Mouse (Mus musculus) heart, embryonic 16.5 days (tissue): ENCODE measurements around the gene 2010111I01Rik. TPM values are rescaled to one million over a fixed set of nuclear protein-coding genes. Genes with fewer than 3 reads are reported as not detected.
"Not testable (repeated sequence)": the region's sequence is repeated elsewhere in the genome, so short reads cannot be mapped to it uniquely, and the experiment has no call there.

Source experiments
- ATAC-seq: fragments of 200-750 bp; cut with Nextera tagmentation; replicated peaks from 2 replicates; pipeline ENCODE4 v1.8.0; 2017; ENCODE audit warnings: moderate number of reproducible peaks; ENCODE audit not compliant: insufficient read depth, low FRiP score; ENCODE audit errors: extremely low read depth
- H3K27ac ChIP-seq: fragments of 300-500 bp; sonication (generic); 2 replicates; pipeline ENCODE4 v1.5.1; 2014; ENCODE audit warnings: mild to moderate bottlenecking, low read length, control low read depth, moderate library complexity
- H3K27me3 ChIP-seq: fragments of 300-500 bp; sonication (generic); 2 replicates; pipeline ENCODE4 v1.6.1; 2014; ENCODE audit warnings: low read length, mixed read lengths; ENCODE audit not compliant: control insufficient read depth, insufficient read depth
- H3K36me3 ChIP-seq: fragments of 300-500 bp; sonication (generic); 2 replicates; pipeline ENCODE4 v1.6.1; 2014; ENCODE audit not compliant: control insufficient read depth, insufficient read depth
- H3K4me1 ChIP-seq: fragments of 300-500 bp; sonication (generic); 2 replicates; pipeline ENCODE4 v1.6.1; 2014; ENCODE audit warnings: low read length, mixed read lengths; ENCODE audit not compliant: control insufficient read depth, insufficient read depth
- H3K4me2 ChIP-seq: fragments of 300-500 bp; sonication (generic); 2 replicates; pipeline ENCODE4 v1.6.1; 2014; ENCODE audit warnings: low read depth, mild to moderate bottlenecking, control low read depth, low read length
- H3K4me3 ChIP-seq: fragments of 300-500 bp; sonication (generic); 2 replicates; pipeline ENCODE4 v1.5.1; 2014; ENCODE audit warnings: mild to moderate bottlenecking, control low read depth, low read length
- H3K9ac ChIP-seq: fragments of 300-500 bp; sonication (generic); 2 replicates; pipeline ENCODE4 v1.6.1; 2014; ENCODE audit warnings: low read length, control low read depth
- H3K9me3 ChIP-seq: fragments of 300-500 bp; sonication (generic); replicated peaks from 2 replicates; pipeline ENCODE4 v1.6.1; 2016; ENCODE audit warnings: low read length; ENCODE audit not compliant: control insufficient read depth
- WGBS: fragments of 180-500 bp; shearing (Covaris S2); extraction: QIAGEN DNeasy Blood & Tissue Kit; methylation state at CpG from one replicate; pipeline ENCODE4 v1.1.7; 2014; 5-methylcytosine and 5-hydroxymethylcytosine counted together
- polyA plus RNA-seq: library from polyadenylated mRNA; unstranded; fragments of >200 nt; fragmentation: Nextera tagmentation; extraction: Ambion mirVana; gene quantifications from 2 replicates; pipeline ENCODE4 v1.2.1, GENCODE M21; 2015

Gene 2010111I01Rik
- polyA plus RNA-seq, 1 experiment from 2014 or later: 71.1 TPM

DNA sequence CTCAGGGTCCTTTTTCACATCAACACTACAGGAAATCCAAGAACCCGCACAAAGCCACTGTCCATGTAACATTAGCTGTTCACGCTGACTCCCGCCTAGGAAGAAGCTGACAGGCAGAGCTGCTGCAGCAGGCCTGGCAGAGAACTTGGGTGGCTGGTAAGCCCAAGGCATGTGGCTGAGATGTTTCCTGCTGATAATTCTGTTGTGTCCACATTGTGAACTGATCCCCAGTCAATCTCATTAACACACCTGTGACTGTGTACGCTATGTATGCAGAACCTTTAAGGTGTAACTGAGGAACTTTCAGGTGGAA is 349.9 kb downstream of the 2010111I01Rik start:
- Histone ChIP-seq H3K27ac (peak overlapping the region; percentile 34; the same call in 1 of the 2 replicates), H3K4me1 (peaks cover 25% of the 10 kb centered on the region), H3K36me3 (peaks cover 5% of the 10 kb centered on the region; the same call in 1 of the 2 replicates), H3K27me3 (no peaks in the 10 kb centered on the region), H3K9ac (no peak overlapping the region), H3K4me2 (no peak overlapping the region), H3K9me3 (no peaks in the 10 kb centered on the region), H3K4me3 (no peak overlapping the region)
- WGBS: 72% methylated on average over 4 of the region's 4 CpGs
- ATAC-seq: no peak

DNA sequence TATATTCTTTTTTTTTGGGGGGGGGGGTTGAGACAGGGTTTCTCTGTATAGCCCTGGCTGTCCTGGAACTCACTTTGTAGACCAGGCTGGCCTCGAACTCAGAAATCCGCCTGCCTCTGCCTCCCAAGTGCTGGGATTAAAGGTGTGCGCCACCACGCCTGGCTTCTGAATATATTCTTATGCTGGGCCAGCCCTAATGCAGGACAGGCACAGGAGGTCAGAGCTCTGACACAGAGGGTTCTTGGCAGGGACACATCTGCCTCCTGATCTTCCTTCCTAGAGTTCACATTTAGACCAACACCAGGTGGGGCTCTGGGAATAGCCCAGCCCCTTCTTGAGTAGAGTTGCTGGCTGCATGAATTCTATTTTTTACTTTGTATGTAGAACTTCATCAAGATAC is 350.4 kb downstream of the 2010111I01Rik start:
- WGBS: 96% methylated on average over 4 of the region's 4 CpGs
- H3K4me2 ChIP-seq: not testable (repeated sequence)

DNA sequence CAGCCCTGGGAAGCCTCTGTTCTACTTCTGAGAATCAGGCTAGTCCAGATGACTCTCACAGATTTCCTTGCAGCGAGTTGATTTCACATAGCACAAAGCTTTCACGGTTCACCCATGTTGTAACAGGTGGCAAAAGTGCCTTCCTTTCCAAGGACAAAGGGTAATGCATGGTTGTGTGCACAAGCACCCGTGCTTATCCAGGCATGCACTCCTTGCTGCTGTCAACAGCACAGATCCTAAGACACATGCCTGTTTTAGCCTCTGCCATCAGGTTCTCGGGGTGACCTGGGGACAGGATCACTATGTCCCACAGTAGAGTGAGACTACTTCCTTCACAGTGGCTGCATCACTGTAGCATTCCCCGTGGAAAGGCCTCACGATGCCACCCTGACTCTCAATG is 351.1 kb downstream of the 2010111I01Rik start:
- 67% methylated on average over 6 of the region's 6 CpGs for WGBS
- ATAC-seq: no peak
- Histone ChIP-seq H3K27me3 (no peaks in the 10 kb centered on the region), H3K27ac (no peak overlapping the region), H3K9ac (no peak overlapping the region), H3K4me1 (peaks cover 24% of the 10 kb centered on the region), H3K36me3 (peaks cover 5% of the 10 kb centered on the region; the same call in 1 of the 2 replicates), H3K9me3 (no peaks in the 10 kb centered on the region), H3K4me3 (no peak overlapping the region), H3K4me2 (no peak overlapping the region)

More for the DNA sequence above, 350.4 kb downstream of the 2010111I01Rik start:
- not testable (repeated sequence) for H3K27ac ChIP-seq, H3K9me3 ChIP-seq, H3K9ac ChIP-seq, H3K36me3 ChIP-seq, H3K27me3 ChIP-seq, H3K4me3 ChIP-seq, ATAC-seq
- H3K4me1 ChIP-seq: peaks cover 24% of the 10 kb centered on the region

DNA sequence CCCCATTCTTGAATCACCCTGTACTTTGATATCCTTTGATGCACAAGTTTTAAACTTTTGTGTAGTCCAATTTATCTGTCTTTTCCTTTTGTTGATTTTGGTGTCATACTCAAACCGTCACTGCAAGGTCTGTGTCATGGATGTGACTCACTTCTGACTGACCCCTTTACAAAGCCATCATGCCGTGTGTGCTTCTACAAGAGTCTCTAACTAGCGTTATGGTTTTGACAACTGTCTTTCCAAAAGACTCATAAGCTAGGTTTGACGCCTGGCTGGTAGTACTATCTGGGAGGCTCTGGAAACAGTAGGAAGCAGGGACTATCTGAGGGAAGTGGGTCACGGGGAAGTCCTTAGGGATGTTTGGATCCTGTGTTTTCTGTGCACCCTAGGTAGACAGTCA is 351.7 kb downstream of the 2010111I01Rik start:
- no peak overlapping the region for H3K4me3 ChIP-seq
- 83% methylated on average over 5 of the region's 5 CpGs for WGBS
- no peak overlapping the region for H3K9ac ChIP-seq
- no peak for ATAC-seq
- H3K27me3 ChIP-seq: no peaks in the 10 kb centered on the region
- H3K9me3 ChIP-seq: no peaks in the 10 kb centered on the region
- H3K4me2 ChIP-seq: no peak overlapping the region
- H3K27ac ChIP-seq: no peak overlapping the region
- H3K36me3 ChIP-seq: peaks cover 5% of the 10 kb centered on the region; the same call in 1 of the 2 replicates
- H3K4me1 ChIP-seq: peaks cover 24% of the 10 kb centered on the region

DNA sequence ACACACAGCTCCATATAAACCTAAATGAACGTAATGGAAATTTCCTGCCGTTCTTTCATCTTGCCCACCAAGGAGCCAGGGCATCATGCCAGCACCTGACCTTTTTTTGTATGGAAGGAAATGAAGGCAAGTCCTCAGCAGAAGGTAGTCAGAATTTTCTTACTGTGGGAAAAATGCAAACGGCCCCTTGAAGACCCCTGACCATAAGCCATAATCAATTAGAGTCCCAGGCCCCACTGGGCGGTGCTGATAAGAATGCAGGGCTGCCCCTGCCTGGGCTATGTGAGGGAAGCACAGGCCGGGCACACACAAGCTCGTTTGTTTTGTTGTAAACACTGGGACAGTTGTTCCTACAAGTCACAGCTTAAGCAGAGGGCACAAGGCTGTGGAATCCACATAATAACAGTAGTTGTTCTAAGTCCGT is 353.0 kb downstream of the 2010111I01Rik start:
- H3K4me1 ChIP-seq: peaks cover 20% of the 10 kb centered on the region
- H3K4me3 ChIP-seq: no peak overlapping the region
- 54% methylated on average over 7 of the region's 7 CpGs for WGBS
- H3K36me3 ChIP-seq: peaks cover 5% of the 10 kb centered on the region; the same call in 1 of the 2 replicates
- no peak overlapping the region for H3K4me2 ChIP-seq
- no peak for ATAC-seq
- H3K9me3 ChIP-seq: no peaks in the 10 kb centered on the region
- H3K9ac ChIP-seq: no peak overlapping the region
- H3K27ac ChIP-seq: no peak overlapping the region
- no peaks in the 10 kb centered on the region for H3K27me3 ChIP-seq

DNA sequence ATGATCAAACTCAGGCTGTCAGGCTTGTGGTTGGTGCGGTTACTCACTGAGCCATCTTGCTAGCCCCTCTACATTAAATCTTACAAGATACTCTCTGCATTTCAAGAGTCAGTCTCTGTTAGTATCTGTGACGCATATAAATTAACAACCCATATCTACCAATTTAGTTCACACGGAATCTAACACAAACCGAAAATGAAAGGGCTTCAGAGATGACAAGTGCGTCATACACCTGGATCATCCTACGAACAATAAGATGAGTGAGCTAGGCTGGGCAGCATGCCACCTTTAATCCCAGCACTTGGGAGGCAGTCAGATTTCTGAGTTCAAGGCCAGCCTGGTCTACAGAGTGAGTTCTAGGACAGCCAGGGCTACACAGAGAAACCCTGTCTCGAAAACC is 355.1 kb downstream of the 2010111I01Rik start:
- Histone ChIP-seq H3K36me3 (peaks cover 5% of the 10 kb centered on the region; the same call in 1 of the 2 replicates), H3K9me3 (no peaks in the 10 kb centered on the region), H3K27ac (no peak overlapping the region), H3K4me2 (no peak overlapping the region), H3K9ac (no peak overlapping the region), H3K27me3 (no peaks in the 10 kb centered on the region), H3K4me1 (peaks cover 15% of the 10 kb centered on the region), H3K4me3 (no peak overlapping the region)
- ATAC-seq: no peak
- WGBS: 92% methylated on average over 7 of the region's 7 CpGs

DNA sequence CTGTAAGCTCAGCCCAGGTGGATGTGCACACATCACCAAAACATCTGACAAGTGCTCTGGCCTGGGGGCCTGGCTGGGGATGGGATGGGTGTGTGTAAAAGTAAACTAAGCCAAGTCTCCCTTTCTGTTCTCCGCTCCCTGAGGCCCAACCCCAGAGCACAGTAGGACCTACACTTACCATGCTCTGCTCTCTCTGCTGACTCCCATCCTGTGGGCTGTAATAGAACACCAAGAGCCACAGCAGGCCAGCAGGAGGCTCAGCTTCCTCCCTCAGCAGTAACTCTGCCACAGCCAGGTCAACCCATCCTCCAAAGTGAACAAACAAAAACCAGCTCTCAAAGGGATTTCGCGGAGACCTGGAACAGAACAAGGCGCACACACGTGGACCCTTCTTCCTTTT is 357.0 kb downstream of the 2010111I01Rik start:
- Histone ChIP-seq H3K4me1 (peaks cover 21% of the 10 kb centered on the region), H3K27me3 (no peaks in the 10 kb centered on the region), H3K27ac (no peak overlapping the region), H3K9me3 (no peaks in the 10 kb centered on the region), H3K9ac (no peak overlapping the region), H3K36me3 (peaks cover 5% of the 10 kb centered on the region; the same call in 1 of the 2 replicates), H3K4me2 (no peak overlapping the region), H3K4me3 (no peak overlapping the region)
- ATAC-seq: no peak
- 78% methylated on average over 5 of the region's 5 CpGs for WGBS

DNA sequence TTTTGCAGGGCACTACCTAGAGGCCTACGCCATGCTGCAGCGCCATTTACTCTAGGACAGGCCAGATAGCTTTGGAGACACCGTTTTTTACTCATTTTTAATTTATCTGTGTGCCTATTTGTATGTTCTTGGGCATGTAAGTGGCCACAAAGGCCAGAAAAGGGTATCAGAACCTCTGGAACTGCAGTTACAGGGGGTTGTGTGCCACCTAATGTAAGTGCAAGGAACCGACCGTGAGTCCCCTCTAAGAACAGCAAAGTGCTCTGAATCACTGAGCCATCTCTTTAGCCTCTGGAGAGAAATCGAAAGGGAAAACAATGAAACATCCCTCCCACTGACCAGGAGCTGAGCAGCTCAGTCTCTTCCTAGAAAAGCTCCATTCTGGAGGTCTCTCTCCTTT is 358.1 kb downstream of the 2010111I01Rik start:
- no peak overlapping the region for H3K9ac ChIP-seq
- H3K36me3 ChIP-seq: no peaks in the 10 kb centered on the region
- H3K4me1 ChIP-seq: peaks cover 21% of the 10 kb centered on the region
- H3K4me2 ChIP-seq: no peak overlapping the region
- WGBS: 88% methylated on average over 6 of the region's 6 CpGs
- no peaks in the 10 kb centered on the region for H3K27me3 ChIP-seq
- no peak overlapping the region for H3K4me3 ChIP-seq
- no peaks in the 10 kb centered on the region for H3K9me3 ChIP-seq
- no peak overlapping the region for H3K27ac ChIP-seq
- no peak for ATAC-seq

DNA sequence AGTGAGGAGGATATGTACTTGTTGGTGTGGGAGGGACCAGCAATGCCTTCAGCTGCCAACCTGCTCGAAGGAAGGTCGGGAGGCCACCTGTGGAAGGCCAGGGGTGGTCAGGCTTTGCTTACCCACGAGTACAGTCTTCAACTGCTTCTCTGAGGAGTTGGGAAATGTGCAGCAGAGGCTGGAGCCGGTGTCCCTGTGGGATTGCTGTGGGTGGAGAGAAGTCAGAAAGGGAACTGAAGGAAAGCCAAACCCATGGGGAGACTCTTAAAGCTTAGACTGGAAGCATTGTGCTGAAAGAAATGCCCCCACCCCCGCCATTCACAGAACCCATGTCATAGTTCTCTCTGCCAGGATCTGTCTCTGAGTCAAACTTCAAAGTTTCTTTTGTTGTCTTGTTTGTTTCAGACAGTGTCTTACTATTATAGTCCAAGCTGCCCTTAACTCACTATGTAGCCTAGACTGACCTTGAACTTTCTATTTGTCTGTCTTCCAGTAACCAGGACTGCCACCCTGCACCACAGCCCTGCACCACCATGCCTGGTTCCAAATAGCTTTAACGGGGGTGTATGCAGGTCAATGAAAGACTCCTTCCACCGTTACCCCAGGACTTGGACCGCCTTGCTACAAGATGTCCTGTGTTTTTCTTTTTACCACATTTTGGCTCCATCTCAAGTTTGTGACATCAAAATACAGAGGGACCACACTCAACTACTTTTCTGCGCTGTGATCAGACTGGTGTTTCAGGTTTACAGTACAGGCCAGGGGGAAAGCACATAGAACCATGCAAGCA is 358.8 kb downstream of the 2010111I01Rik start:
- no peaks in the 10 kb centered on the region for H3K27me3 ChIP-seq
- WGBS: 64% methylated on average over 9 of the region's 9 CpGs
- no peak for ATAC-seq

More for the DNA sequence above, 358.8 kb downstream of the 2010111I01Rik start:
- Histone ChIP-seq H3K4me2 (no peak overlapping the region), H3K27ac (peak overlapping the region; percentile 37), H3K9me3 (no peaks in the 10 kb centered on the region), H3K4me3 (no peak overlapping the region), H3K36me3 (no peaks in the 10 kb centered on the region), H3K9ac (no peak overlapping the region), H3K4me1 (peaks cover 21% of the 10 kb centered on the region)
